Mouse (Mus musculus): ENCODE measurements around the gene Gm37240. TPM values are rescaled to one million over a fixed set of nuclear protein-coding genes. Genes with fewer than 3 reads are reported as not detected.

The Gm37240 gene
- polyA plus RNA-seq, 1 experiment from 2014 or later, result 0.21 TPM

DNA sequence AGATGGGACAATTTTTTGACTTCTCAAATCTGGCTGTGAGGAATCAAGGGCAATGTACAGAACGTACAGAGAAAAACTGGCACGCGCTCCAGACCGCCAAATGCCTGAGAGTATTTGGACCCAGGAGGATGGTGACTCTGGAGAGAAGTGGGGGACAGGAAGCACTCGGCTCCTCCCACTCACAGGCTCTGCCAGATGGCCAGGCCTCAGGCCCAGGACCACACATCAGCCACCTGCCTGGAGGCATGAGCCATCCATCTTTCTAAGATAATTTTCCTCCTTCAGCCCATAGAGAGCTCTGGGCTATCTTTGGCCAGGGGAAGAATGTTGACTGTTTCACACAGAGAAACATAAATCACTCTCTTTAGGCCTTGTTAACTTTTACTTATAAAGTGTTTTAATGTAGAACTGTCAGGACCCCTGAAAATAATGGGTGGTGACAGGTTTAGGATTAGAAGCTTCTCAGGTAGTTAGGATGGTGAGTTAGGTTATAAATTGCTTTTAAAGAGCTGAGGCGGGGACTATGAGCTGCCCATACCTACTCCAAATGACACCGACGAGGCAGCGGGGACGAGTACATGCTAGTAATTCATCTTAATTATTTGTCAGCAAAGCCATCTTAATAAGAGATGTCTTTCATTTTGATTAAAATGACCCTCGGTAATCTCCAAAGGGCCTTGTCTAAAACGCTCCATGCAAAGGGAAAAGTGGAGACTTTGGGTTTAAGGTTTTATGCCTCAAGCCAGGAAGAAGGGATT is 546.0 kb downstream of the Gm37240 start:
- H3K4me2 ChIP-seq, result no peak overlapping the region
- WGBS (ENCODE audit: insufficient replicate concordance), result 73% methylated on average over 12 of the region's 12 CpGs
- H3K9me3 ChIP-seq (replicated peaks), result no peaks in the 10 kb centered on the region
- no peak overlapping the region for H3K27ac ChIP-seq
- no peaks in the 10 kb centered on the region for H3K4me1 ChIP-seq (replicated peaks)
- H3K4me3 ChIP-seq (replicated peaks), result no peak overlapping the region
- ATAC-seq (ENCODE audit: low read depth), result no peak
- H3K9ac ChIP-seq, result no peak overlapping the region
- H3K36me3 ChIP-seq, result no peaks in the 10 kb centered on the region
- DNase-seq, result no peak
- H3K27me3 ChIP-seq, result no peaks in the 10 kb centered on the region

DNA sequence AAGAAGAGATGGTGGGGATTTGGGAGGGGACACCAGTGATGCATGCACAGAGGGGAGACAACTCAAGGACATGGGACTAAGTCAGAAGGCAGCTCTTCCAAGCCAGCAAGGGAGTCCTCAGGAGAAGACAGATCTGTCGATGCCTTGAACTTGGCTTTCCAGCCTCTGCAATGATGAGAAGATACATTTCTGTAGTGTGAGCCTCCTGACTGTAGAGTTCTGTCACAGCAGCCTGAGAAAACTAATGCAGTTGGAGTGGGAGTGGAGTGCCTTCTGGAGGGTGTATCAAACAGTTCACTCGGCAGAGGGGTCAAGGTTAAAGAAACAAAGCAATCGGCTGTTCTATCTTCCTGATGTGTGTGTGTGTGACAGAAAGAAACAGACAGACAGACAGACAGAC is 546.8 kb downstream of the Gm37240 start:
- H3K9ac ChIP-seq, result no peak overlapping the region
- no peaks in the 10 kb centered on the region for H3K36me3 ChIP-seq
- no peaks in the 10 kb centered on the region for H3K9me3 ChIP-seq (replicated peaks)
- H3K4me3 ChIP-seq (replicated peaks), result no peak overlapping the region
- no peaks in the 10 kb centered on the region for H3K27me3 ChIP-seq
- H3K4me1 ChIP-seq (replicated peaks), result no peaks in the 10 kb centered on the region
- ATAC-seq (ENCODE audit: low read depth), result no peak
- 54% methylated on average over 3 of the region's 3 CpGs for WGBS (ENCODE audit: insufficient replicate concordance)
- DNase-seq, result no peak
- H3K27ac ChIP-seq, result no peak overlapping the region
- H3K4me2 ChIP-seq, result no peak overlapping the region

DNA sequence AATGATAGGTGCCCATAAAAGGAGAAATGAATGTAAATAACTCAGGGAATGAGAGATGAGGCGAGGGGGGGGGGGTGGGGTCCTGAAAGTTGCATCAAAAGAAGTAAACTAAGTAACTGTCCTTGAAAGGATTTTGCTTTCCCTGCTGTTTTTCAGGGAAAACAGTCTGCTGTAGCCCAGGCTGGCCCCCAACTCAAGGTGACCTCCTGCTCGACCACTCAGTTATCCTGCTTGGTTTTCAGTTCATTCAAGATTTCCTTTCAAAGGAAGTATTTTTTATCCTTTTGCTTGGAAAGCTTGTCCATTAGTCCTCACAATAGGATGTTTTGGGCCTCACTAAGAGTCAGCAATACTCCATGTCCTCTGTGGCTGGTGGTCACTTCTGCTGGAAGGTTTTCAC is 547.4 kb downstream of the Gm37240 start:
- ATAC-seq (ENCODE audit: low read depth) (no peak), DNase-seq (no peak)
- H3K4me2 ChIP-seq, result no peak overlapping the region
- no peak overlapping the region for H3K9ac ChIP-seq
- no peaks in the 10 kb centered on the region for H3K36me3 ChIP-seq
- H3K27me3 ChIP-seq, result no peaks in the 10 kb centered on the region
- whole genome bisulfite sequencing (ENCODE audit: insufficient replicate concordance), result 50% methylated on average over 2 of the region's 2 CpGs
- H3K4me3 ChIP-seq (replicated peaks), result no peak overlapping the region
- H3K4me1 ChIP-seq (replicated peaks), result no peaks in the 10 kb centered on the region
- H3K9me3 ChIP-seq (replicated peaks), result no peaks in the 10 kb centered on the region
- no peak overlapping the region for H3K27ac ChIP-seq

DNA sequence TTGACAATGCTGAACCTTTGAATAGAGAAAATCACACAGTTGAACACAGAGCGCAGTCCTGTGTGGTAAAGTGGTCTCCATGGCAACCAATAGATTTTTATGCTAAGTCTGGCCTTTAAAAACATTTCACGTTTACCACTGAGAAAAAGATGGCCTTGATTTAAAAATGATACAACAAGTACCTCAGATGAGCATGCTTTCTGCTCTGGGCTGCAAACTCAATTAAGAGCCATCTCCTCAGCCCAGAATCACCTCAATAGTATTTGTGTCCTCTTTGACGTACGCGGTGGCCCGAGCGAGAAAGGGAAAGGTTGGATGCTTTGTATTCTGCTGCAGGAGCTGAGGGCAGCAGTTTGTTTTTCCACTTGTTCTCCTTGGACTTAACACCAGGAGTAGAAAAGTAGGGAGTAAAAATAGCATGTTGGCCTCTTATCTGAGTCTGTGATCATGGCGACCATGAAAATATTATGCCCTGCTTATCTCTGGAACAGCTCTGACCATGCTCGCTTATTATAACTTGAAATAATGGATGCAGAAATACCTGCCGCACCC is 548.0 kb downstream of the Gm37240 start:
- Histone ChIP-seq H3K27me3 (no peaks in the 10 kb centered on the region), H3K9ac (no peak overlapping the region), H3K36me3 (no peaks in the 10 kb centered on the region), H3K4me3 (replicated peaks) (no peak overlapping the region), H3K9me3 (replicated peaks) (no peaks in the 10 kb centered on the region), H3K27ac (no peak overlapping the region), H3K4me1 (replicated peaks) (no peaks in the 10 kb centered on the region), H3K4me2 (no peak overlapping the region)
- DNase-seq (no peak), ATAC-seq (ENCODE audit: low read depth) (no peak)
- 75% methylated on average over 10 of the region's 10 CpGs for WGBS (ENCODE audit: insufficient replicate concordance)

DNA sequence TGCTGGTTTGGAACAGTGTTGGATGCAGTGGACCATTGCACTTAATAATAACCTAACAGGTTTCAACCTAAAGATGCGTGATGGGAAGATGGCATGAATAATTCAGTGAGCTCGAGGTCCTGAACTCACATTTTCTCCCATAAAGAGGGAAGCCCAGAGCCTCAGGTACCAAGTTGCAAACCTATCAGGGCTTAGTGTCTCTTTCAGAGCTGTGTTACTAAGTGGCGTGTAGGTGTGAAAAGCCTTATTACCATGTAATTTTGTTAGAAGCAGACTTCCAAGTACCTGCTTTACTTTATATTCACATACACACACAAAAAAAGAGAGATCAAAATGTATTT is 548.6 kb downstream of the Gm37240 start:
- no peak overlapping the region for H3K4me2 ChIP-seq

DNA sequence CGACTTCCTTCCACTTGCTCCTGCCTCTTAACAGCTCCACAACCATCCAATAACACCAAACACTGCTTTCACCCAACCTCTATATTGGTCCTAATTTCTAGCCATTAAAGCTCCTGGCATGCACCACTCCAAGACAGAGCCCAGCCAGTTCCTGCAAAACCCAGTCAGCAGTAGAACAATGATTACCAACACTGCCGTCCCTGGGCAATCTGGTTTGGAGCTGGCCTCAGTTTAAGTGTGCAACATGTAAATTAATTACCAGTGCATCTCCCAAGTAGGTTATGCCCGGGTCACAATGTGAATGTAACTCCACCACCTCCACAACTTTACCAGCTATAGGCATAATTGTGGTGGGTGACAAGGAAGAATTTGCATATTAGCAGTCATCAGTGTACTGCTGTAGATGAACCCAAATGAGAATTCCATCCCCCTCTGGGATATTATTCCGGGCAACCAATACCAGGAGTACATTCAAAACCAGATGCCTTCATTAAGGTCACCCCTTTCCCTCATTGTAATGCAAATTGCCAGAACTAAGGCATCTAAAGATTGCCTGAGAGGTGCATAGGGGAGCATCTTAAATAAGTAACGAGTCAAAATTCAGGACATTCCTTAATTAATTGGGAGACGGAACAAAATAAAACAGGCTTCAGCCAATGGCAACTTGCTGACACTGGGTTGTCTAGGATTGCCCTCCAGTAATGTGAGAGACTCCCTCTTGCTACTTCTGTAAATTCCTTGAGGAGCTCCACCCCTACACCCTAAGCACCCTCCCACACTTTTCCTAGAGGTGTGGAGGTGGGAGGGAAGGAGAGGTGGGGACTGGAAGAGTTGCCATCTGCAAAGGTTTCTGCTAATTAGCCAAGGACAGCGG is 549.2 kb downstream of the Gm37240 start:
- Histone ChIP-seq H3K4me2 (no peak overlapping the region), H3K9ac (no peak overlapping the region), H3K4me3 (replicated peaks) (no peak overlapping the region), H3K9me3 (replicated peaks) (no peaks in the 10 kb centered on the region), H3K27ac (no peak overlapping the region), H3K4me1 (replicated peaks) (no peaks in the 10 kb centered on the region), H3K27me3 (no peaks in the 10 kb centered on the region), H3K36me3 (no peaks in the 10 kb centered on the region)
- DNase-seq, result no peak
- WGBS (ENCODE audit: insufficient replicate concordance), result 60% methylated on average over 7 of the region's 7 CpGs
- ATAC-seq (ENCODE audit: low read depth), result no peak

More for the DNA sequence above, 548.6 kb downstream of the Gm37240 start:
- no peak for DNase-seq
- no peaks in the 10 kb centered on the region for H3K36me3 ChIP-seq
- H3K4me3 ChIP-seq (replicated peaks), result no peak overlapping the region
- no peak overlapping the region for H3K27ac ChIP-seq
- no peaks in the 10 kb centered on the region for H3K9me3 ChIP-seq (replicated peaks)
- no peaks in the 10 kb centered on the region for H3K27me3 ChIP-seq
- ATAC-seq (ENCODE audit: low read depth), result no peak
- no peak overlapping the region for H3K9ac ChIP-seq
- 67% methylated on average over 3 of the region's 3 CpGs for WGBS (ENCODE audit: insufficient replicate concordance)
- H3K4me1 ChIP-seq (replicated peaks), result no peaks in the 10 kb centered on the region

DNA sequence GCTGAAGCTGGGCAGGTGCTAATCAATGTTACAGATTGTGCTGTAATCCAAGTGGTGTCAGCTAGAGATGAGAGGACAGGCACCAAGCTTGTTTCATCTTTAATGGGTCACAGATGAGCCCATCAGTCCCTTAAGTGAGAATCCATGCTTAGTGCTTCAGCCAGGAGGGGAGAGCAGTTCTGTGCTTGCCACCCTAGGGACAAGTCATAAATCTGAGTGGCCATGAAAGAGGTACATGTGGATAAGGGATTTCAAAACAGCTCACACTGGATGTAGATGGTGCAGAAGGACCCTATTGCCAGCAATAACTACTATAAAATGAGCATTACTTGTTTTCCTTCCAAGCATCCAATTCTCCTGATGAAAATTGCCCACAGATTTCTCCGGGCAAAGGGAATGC is 551.8 kb downstream of the Gm37240 start:
- Histone ChIP-seq H3K9me3 (replicated peaks) (no peaks in the 10 kb centered on the region), H3K4me3 (replicated peaks) (no peak overlapping the region), H3K27ac (no peak overlapping the region), H3K4me2 (no peak overlapping the region), H3K36me3 (no peaks in the 10 kb centered on the region), H3K27me3 (no peaks in the 10 kb centered on the region), H3K9ac (no peak overlapping the region), H3K4me1 (replicated peaks) (no peaks in the 10 kb centered on the region)
- DNase-seq (no peak), ATAC-seq (ENCODE audit: low read depth) (no peak)
- 59% methylated on average over 1 of the region's 1 CpGs for WGBS (ENCODE audit: insufficient replicate concordance)

DNA sequence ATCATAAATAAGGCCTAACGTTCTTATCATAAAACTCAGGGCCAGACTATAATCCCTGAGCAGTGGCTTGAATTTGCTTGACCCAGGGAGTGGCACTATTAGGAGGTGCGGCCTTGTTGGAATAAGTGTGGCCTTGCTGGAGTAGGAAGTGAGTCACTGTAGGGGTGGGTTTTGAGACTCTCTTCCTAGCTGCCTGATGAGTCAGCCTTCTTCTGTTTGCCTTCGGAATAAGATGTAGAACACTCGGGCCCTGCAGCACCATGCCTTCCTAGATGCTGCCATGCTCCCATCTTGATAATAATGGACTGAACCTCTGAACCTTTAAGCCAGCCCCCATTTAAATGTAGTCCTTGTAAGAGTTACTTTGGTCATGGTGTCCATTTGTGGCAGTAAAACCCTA is 555.0 kb downstream of the Gm37240 start:
- DNase-seq, result no peak
- WGBS (ENCODE audit: insufficient replicate concordance), result 54% methylated on average over 4 of the region's 4 CpGs
- Histone ChIP-seq H3K9ac (no peak overlapping the region), H3K27ac (no peak overlapping the region), H3K4me2 (no peak overlapping the region), H3K4me3 (replicated peaks) (no peak overlapping the region), H3K36me3 (no peaks in the 10 kb centered on the region), H3K4me1 (replicated peaks) (no peaks in the 10 kb centered on the region), H3K27me3 (no peaks in the 10 kb centered on the region), H3K9me3 (replicated peaks) (no peaks in the 10 kb centered on the region)
- no peak for ATAC-seq (ENCODE audit: low read depth)

DNA sequence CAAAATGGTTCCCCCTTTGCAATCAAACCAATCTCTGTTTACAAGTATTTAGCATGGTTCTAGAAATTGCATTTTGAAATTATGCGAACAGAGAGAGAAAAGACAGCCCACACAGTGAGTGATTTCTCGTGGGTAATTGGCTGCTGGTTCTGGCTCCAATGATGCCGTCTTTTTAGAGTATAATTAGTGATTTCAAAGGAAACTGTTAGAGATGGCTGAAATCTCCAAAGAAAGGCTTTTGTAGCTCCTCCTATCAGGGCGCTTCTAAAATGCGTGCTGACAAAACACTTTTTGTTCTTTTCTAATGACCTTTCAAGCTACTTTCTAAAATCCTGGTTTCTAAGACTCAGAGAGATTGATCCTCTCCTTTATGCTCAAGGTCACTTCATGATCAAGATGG is 569.1 kb downstream of the Gm37240 start:
- no peak for ATAC-seq (ENCODE audit: low read depth)

DNA sequence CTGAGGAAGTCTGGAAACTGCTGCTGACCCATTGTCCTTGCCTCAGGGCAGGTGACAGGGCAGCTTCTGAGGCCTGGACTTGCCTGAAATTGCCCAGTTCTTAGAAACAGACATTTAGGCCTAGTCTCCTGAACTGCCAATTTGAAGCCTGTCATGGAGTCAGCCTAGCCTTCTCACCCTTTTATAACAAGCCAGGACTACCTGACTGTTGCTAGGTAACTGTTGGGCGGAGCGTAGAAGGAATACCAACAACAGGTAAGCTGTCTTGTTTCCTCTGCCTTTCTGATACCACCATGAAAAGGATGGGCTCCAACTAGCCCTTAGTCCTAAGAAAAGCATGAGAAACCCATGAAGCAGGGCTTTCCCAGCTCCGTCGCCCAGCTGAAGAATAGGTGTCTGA is 570.0 kb downstream of the Gm37240 start:
- 82% methylated on average over 4 of the region's 4 CpGs for WGBS (ENCODE audit: insufficient replicate concordance)
- DNase-seq, result no peak

More for the DNA sequence above, 569.1 kb downstream of the Gm37240 start:
- Histone ChIP-seq H3K36me3 (no peaks in the 10 kb centered on the region), H3K4me1 (replicated peaks) (no peaks in the 10 kb centered on the region), H3K9ac (no peak overlapping the region), H3K9me3 (replicated peaks) (no peaks in the 10 kb centered on the region), H3K27me3 (no peaks in the 10 kb centered on the region), H3K4me3 (replicated peaks) (no peak overlapping the region), H3K4me2 (no peak overlapping the region), H3K27ac (no peak overlapping the region)
- no peak for DNase-seq
- WGBS (ENCODE audit: insufficient replicate concordance), result 65% methylated on average over 5 of the region's 5 CpGs

DNA sequence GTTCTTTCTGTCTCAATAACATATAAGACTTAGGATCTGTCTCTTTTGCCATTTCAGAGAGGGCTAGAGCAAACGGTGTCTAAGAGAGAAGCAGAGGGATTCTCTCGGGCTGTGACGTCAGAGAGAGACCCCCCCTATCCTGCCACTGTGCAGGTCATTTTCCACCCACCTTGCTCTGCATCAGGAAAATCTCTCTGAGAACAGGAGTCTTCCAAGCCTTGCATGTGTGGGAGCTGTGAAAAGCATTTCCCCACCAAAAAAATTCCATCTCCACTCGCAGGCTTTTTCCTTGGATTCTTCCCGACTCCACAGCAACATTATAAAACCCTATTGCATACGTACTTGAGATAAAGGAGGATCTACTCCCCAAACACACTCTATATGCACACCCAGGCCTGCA is 572.4 kb downstream of the Gm37240 start:
- ATAC-seq (ENCODE audit: low read depth), result no peak
- H3K27me3 ChIP-seq, result no peaks in the 10 kb centered on the region
- whole genome bisulfite sequencing (ENCODE audit: insufficient replicate concordance), result 64% methylated on average over 6 of the region's 6 CpGs

More for the DNA sequence above, 570.0 kb downstream of the Gm37240 start:
- Histone ChIP-seq H3K27me3 (no peaks in the 10 kb centered on the region), H3K4me2 (no peak overlapping the region), H3K4me3 (replicated peaks) (no peak overlapping the region), H3K4me1 (replicated peaks) (no peaks in the 10 kb centered on the region), H3K9ac (no peak overlapping the region), H3K27ac (no peak overlapping the region), H3K9me3 (replicated peaks) (no peaks in the 10 kb centered on the region), H3K36me3 (no peaks in the 10 kb centered on the region)
- no peak for ATAC-seq (ENCODE audit: low read depth)

More for the DNA sequence above, 572.4 kb downstream of the Gm37240 start:
- no peak overlapping the region for H3K4me3 ChIP-seq (replicated peaks)
- H3K4me2 ChIP-seq, result no peak overlapping the region
- no peaks in the 10 kb centered on the region for H3K36me3 ChIP-seq
- no peak overlapping the region for H3K9ac ChIP-seq
- DNase-seq, result no peak
- no peak overlapping the region for H3K27ac ChIP-seq
- no peaks in the 10 kb centered on the region for H3K9me3 ChIP-seq (replicated peaks)
- no peaks in the 10 kb centered on the region for H3K4me1 ChIP-seq (replicated peaks)

All from liver, embryonic 13.5 days (tissue).